Mouse (Mus musculus) layer of hippocampus, adult 8-10 months (tissue): ENCODE measurements around the gene Btbd8. TPM values are rescaled to one million over a fixed set of nuclear protein-coding genes. Genes with fewer than 3 reads are reported as not detected.

Experiments
- DNase-seq, 2 experiments: peaks; one replicate each; pipeline ENCODE4 v3.0.0; 2022; ENCODE audit warnings: low spot score in 2 of 2
- total RNA-seq, 4 experiments: library from RNA; stranded (reverse); gene quantifications; 2 replicates each; pipeline ENCODE4 v1.2.4; 2022

Gene Btbd8
- total RNA-seq, 4 experiments from 2014 or later = 105 to 118 (median 108) TPM

GRCm38 (mm10) chr5:107449620-107450019, 11.8 kb downstream of the Btbd8 start:
- no peak for DNase-seq

GRCm38 (mm10) chr5:107450299-107450698, 12.5 kb downstream of the Btbd8 start:
- peak in 1 of 2 experiments; percentile 33 for DNase-seq

GRCm38 (mm10) chr5:107462147-107463076, 24.6 kb downstream of the Btbd8 start:
- no peak for DNase-seq

GRCm38 (mm10) chr5:107466501-107466900, 28.7 kb downstream of the Btbd8 start:
- no peak for DNase-seq

- DNase-seq = no peak
Measured at GRCm38 (mm10) chr5:107467098-107467497, 29.3 kb downstream of the Btbd8 start.

GRCm38 (mm10) chr5:107470600-107471329, 33.0 kb downstream of the Btbd8 start:
- DNase-seq = no peak

- no peak for DNase-seq
Measured at GRCm38 (mm10) chr5:107480194-107480593, 42.4 kb downstream of the Btbd8 start.

- no peak for DNase-seq
Measured at GRCm38 (mm10) chr5:107488996-107489395, 51.2 kb downstream of the Btbd8 start.

- DNase-seq = no peak
Measured at GRCm38 (mm10) chr5:107491036-107491435, 53.2 kb downstream of the Btbd8 start.

- DNase-seq = no peak
Measured at GRCm38 (mm10) chr5:107492471-107492870, 54.7 kb downstream of the Btbd8 start.

GRCm38 (mm10) chr5:107494759-107495158, 57.0 kb downstream of the Btbd8 start:
- DNase-seq = no peak

GRCm38 (mm10) chr5:107496047-107496446, 58.2 kb downstream of the Btbd8 start:
- DNase-seq = no peak

GRCm38 (mm10) chr5:107497519-107498501, 60.0 kb downstream of the Btbd8 start:
- peak; percentile 73 to 80 for DNase-seq

- DNase-seq = no peak
Measured at GRCm38 (mm10) chr5:107498806-107499310, 61.1 kb downstream of the Btbd8 start.

GRCm38 (mm10) chr5:107499891-107500535, 62.2 kb downstream of the Btbd8 start:
- DNase-seq = no peak

- DNase-seq = no peak
Measured at GRCm38 (mm10) chr5:107500741-107501140, 62.9 kb downstream of the Btbd8 start.

- no peak for DNase-seq
Measured at GRCm38 (mm10) chr5:107507321-107507720, 69.5 kb downstream of the Btbd8 start, which contains the start of gene Gm42669. Gm42669 (plus strand) TSS chr5:107507621.

- DNase-seq = no peak
Measured at GRCm38 (mm10) chr5:107510503-107510902, 72.7 kb downstream of the Btbd8 start.

- no peak for DNase-seq
Measured at GRCm38 (mm10) chr5:107511326-107511725, 73.5 kb downstream of the Btbd8 start.

- peak in 1 of 2 experiments; percentile 42 for DNase-seq
Measured at GRCm38 (mm10) chr5:107513583-107513982, 75.8 kb downstream of the Btbd8 start.
